Mouse (Mus musculus): ENCODE data around the gene Clhc1. TPM values are rescaled to one million over a fixed set of nuclear protein-coding genes. Genes with fewer than 3 reads are reported as not detected.
"Not testable (repeated sequence)": the region's sequence is repeated elsewhere in the genome, so short reads cannot be mapped to it uniquely, and the experiment has no call there.

Gene Clhc1
- polyA plus RNA-seq, 1 experiment, result 1.2 TPM

DNA sequence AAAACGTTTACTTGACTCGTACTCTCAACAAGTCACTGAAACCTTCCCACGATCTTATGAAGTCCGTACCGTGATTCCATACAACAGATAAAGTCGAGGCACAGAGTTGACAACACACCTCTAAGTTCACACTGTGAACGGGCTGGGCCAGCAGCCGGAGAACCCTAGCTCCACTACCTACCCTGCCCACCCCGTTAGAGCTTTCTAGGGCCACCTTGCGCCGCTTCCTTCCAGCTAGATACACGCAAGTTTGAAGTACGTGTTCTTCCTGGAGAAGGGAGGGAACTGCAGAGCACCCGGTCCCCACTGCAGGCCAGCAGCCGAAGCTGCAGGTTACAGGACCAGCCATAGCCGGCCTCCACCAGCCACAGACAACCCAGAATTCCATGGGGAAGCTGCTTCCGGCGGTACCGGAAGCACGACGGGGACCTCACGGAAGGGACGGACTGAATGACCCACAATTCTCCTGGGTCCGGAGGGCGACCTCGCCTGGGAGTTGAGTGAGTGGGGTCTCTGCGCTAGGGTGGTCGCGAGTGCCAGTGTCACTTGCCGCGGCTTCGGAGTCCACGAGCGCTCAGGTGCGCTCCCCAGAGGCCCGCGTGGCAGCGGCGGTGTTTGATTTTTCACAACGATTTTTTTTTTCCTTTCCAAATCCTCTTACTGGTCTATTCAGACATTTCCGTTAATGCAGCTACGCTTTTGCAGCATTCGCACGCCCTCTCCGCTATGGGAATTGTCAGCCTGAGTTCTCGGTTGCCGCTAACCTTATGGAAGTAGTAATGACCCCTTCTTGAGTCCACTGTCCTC, 21.6 kb upstream of the Clhc1 start, which contains the start of gene Mtif2:
TSS of gene Mtif2 (plus strand) at position 421 of the 807 bp plus-strand sequence.
- TF ChIP-seq CTCF (IDR thresholded peaks at IDR 0.05; ENCODE audit: low read depth, low read length) (no peak), POLR2A (IDR thresholded peaks at IDR 0.05; ENCODE audit: borderline replicate concordance, low read depth, low read length) (peak; percentile 21)
- Histone ChIP-seq H3K4me1 (ENCODE audit: control insufficient read depth, insufficient read depth, low read length) (peaks cover 4% of the 10 kb centered on the region; the same call in 1 of the 2 replicates), H3K4me3 (ENCODE audit: insufficient read depth, low read length) (peak within 1 kb of the TSS; percentile 67), H3K27ac (ENCODE audit: insufficient read depth, low read depth, low read length) (peak within 1 kb of the TSS; percentile 68)

DNA sequence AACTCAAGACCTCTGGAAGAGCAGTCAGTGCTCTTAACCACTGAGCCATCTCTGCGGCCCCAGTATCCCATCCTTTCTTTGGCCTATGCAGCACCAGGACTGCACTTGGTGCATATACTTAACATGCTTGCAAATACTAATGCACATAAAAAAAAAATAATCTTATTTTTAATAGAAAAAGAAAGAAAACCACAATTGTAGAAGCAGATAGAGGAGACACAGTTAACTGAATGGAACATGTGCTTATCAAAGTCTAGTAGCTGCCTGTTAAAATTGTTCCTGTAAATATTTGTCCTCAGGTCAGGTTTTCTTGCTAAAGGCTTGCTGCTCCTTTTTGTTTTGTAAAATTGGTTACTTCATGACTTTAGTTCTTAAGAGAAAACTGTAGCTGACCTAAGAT, 9.5 kb upstream of the Clhc1 start:
- Histone ChIP-seq H3K4me3 (ENCODE audit: insufficient read depth, low read length) (no peak overlapping the region), H3K4me1 (ENCODE audit: control insufficient read depth, insufficient read depth, low read length) (no peaks in the 10 kb centered on the region), H3K27ac (ENCODE audit: insufficient read depth, low read depth, low read length) (no peak overlapping the region)
- no peak for TF ChIP-seq CTCF (IDR thresholded peaks at IDR 0.05; ENCODE audit: low read depth, low read length)
- no peak for TF ChIP-seq POLR2A (IDR thresholded peaks at IDR 0.05; ENCODE audit: borderline replicate concordance, low read depth, low read length)

DNA sequence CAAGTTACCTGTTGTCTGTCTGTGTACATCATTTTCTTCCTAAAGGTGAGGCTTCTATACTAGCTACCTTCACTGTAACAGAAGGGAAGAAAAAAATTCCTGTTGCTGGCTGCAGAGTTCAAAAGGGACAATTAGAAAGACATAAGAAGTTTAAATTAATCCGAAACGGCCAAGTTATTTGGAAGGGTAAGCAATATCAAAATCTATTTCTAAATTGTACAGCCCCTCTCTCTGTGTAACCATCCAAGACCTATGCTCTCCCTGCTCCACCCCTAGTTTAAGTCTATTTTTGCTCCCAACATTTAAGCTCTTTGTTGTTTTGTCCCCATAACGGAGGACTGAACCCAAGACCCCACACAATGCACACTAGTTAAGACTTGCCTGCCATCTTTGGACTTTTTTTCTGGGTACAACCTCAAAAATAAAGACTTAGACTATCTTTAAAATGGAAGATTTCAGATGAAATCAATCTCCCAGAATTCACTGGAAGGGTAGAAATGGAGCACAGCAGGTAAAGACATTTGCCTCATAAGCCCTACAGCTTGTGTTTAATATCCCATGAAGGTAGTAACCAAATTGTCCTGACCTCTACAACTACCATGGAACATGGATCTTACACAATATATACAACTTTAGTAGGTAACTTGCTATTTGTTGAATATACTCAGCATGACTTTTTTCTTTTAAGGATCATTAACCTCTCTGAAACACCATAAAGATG, 3.4 kb upstream of the Clhc1 start:
- peaks cover 2% of the 10 kb centered on the region; the same call in 1 of the 2 replicates for H3K4me1 ChIP-seq (ENCODE audit: control insufficient read depth, insufficient read depth, low read length)
- H3K27ac ChIP-seq (ENCODE audit: insufficient read depth, low read depth, low read length), result no peak overlapping the region
- no peak for TF ChIP-seq CTCF (IDR thresholded peaks at IDR 0.05; ENCODE audit: low read depth, low read length)
- H3K4me3 ChIP-seq (ENCODE audit: insufficient read depth, low read length), result no peak overlapping the region

DNA sequence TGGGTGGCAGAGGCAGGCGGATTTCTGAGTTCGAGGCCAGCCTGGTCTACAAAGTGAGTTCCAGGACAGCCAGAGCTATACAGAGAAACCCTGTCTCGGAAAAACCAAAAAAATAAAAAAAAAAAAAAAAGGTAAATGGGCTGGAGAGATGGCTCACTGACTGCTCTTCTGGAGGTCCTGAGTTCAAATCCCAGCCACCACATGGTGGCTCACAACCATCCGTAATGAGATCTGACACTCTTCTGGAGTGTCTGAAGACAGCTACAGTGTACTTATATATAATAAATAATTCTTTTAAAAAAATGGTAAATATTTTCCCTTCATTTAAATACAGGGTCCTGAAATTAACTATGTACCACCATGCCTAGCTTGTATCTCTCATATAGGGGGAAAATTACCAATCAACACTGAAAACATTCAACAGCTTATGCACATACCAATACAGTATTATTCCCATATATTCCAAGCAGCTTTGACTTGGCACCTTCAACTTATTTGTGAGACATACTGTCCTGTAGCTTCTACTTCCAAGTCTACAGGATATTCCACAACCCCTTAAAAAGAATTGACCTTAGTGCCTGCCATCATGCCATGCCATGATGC, 2.5 kb upstream of the Clhc1 start:
- not testable (repeated sequence) for H3K4me1 ChIP-seq (ENCODE audit: control insufficient read depth, insufficient read depth, low read length); H3K27ac ChIP-seq (ENCODE audit: insufficient read depth, low read depth, low read length); H3K4me3 ChIP-seq (ENCODE audit: insufficient read depth, low read length)

DNA sequence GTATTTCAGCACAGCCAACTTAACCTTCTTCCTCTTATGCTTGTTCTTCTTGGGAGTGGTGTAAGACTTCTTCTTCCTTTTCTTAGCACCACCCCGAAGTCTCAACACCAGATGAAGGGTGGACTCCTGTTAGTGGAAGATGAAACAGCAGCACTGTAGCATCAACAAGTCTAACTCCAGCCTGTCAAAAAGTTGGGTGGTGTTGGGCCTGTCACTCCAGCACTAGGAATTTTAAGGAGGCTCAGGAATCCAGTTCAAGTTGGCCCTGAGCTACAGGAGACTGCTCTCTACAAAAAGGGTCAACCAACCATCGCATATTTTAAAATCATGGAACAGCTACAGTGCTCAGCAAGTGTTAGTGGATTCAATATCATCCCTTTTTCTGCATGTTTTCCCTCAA, 1.5 kb upstream of the Clhc1 start:
- not testable (repeated sequence) for H3K4me1 ChIP-seq (ENCODE audit: control insufficient read depth, insufficient read depth, low read length)
- peak overlapping the region; percentile 88 for H3K27ac ChIP-seq (ENCODE audit: insufficient read depth, low read depth, low read length)
- H3K4me3 ChIP-seq (ENCODE audit: insufficient read depth, low read length), result peak overlapping the region; percentile 81

DNA sequence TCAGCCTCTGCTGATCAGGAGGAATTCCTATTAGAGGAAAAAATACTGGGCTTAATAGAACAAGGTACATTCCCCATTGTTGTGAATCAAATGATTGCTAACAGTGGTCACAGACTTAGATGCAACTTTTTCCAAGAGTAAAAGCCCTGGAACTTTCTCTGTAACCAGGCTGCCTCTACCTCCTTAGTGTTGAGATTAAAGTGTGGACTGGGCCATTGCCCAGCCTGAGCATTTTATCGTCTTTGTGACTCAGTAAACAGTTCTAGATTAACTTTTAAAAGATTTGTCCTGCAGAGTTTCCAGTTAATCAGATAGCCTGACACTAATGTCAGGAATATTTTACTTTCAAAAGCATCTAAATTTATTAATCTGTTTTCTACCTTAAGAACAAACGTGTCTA, 988 bp upstream of the Clhc1 start:
- H3K27ac ChIP-seq (ENCODE audit: insufficient read depth, low read depth, low read length), result peak overlapping the region; percentile 88
- H3K4me3 ChIP-seq (ENCODE audit: insufficient read depth, low read length), result peak overlapping the region; percentile 81
- TF ChIP-seq POLR2A (IDR thresholded peaks at IDR 0.05; ENCODE audit: borderline replicate concordance, low read depth, low read length) (no peak), CTCF (IDR thresholded peaks at IDR 0.05; ENCODE audit: low read depth, low read length) (no peak)
- H3K4me1 ChIP-seq (ENCODE audit: control insufficient read depth, insufficient read depth, low read length), result peaks cover 11% of the 10 kb centered on the region

DNA sequence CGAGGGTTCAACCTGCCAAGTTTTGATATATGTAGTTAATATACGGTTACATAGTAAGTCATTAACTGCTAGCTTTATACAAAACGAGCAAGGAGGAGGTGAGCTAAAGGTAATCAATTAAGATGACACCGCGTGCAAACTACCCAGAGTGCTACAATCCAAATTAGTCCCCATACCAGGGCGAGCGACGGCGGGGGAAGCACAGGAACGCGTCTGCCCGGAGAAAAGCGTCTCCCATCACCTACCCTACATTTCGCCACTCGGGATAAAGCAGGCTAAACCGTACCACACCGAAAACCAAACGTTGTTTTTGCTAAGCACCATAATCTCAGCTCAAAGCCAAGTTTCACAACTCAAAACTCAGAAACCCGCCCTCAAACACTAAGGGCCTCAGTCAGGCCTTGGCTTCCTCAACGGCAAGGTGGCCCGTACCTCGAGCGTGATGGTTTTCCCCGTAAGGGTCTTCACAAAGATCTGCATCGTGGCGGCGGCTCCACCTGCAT, 450 bp upstream of the Clhc1 start:
- TF ChIP-seq CTCF (IDR thresholded peaks at IDR 0.05; ENCODE audit: low read depth, low read length) (no peak), POLR2A (IDR thresholded peaks at IDR 0.05; ENCODE audit: borderline replicate concordance, low read depth, low read length) (no peak)
- Histone ChIP-seq H3K27ac (ENCODE audit: insufficient read depth, low read depth, low read length) (peak overlapping the region; percentile 88), H3K4me1 (ENCODE audit: control insufficient read depth, insufficient read depth, low read length) (peaks cover 11% of the 10 kb centered on the region), H3K4me3 (ENCODE audit: insufficient read depth, low read length) (peak overlapping the region; percentile 81)

DNA sequence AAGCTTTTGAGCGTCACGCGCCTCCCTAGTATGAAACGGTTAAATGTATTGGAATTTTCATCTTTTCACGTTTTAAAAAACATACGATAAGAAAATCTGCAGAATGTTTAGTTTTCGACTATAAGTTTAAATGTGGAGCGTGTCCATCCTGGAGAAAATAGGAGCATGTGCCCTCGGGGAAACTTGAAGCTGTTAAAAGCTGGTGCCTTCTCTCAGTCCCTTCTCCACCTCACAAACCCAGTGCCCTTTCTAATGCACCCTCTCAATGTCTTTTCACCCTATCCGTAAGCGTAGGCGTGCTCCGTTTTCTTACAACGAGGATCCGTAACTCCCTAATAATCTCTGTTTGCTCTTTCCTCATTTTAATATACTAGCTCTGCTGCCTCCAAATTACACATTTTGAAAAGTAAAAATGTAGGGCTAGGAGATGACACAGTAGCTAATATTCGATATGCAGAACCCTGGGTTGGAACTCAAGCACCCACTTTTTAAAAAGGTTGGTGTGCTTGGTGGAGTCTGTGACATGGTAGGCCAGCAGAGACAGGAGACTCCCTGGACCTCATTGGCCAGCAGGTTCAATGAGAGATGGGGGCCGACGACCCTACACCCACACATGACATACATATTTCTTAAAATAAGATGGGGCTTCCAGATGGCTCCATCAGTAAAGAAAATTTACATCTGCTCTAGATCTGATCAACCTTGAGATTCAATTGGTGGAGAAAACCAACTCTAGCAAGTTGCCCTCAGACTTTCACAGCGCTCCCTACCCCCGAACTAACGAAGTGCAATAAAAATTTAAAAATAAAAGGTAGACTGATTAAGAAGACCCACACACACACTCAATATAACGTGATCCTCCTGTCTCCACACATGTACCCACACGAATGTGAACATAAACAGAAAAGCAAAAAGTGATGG, 1.0 kb downstream of the Clhc1 start:
- peaks cover 11% of the 10 kb centered on the region for H3K4me1 ChIP-seq (ENCODE audit: control insufficient read depth, insufficient read depth, low read length)
- peak overlapping the region; percentile 88 for H3K27ac ChIP-seq (ENCODE audit: insufficient read depth, low read depth, low read length)
- H3K4me3 ChIP-seq (ENCODE audit: insufficient read depth, low read length), result peak overlapping the region; percentile 81
- TF ChIP-seq POLR2A (IDR thresholded peaks at IDR 0.05; ENCODE audit: borderline replicate concordance, low read depth, low read length), result no peak
- TF ChIP-seq CTCF (IDR thresholded peaks at IDR 0.05; ENCODE audit: low read depth, low read length), result no peak

DNA sequence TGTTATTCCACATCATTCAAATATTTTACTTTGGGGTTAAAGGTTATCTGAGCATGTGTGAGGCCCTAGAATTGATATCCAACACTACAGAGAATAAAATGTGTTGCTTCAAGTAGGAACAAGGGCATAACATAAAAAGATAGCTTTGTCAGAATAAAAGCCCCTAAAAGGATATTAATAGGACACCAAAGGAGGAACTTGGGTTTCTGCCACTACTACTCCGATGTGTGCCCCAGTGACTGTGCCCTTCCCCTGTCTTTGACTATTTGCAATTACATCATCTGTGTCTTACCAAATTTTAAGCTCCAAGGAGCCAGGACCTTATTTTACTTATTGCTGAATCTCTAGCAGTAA, 1.7 kb downstream of the Clhc1 start:
- TF ChIP-seq CTCF (IDR thresholded peaks at IDR 0.05; ENCODE audit: low read depth, low read length) (no peak), POLR2A (IDR thresholded peaks at IDR 0.05; ENCODE audit: borderline replicate concordance, low read depth, low read length) (no peak)
- peak overlapping the region; percentile 88 for H3K27ac ChIP-seq (ENCODE audit: insufficient read depth, low read depth, low read length)
- peak overlapping the region; percentile 81; the same call in 1 of the 2 replicates for H3K4me3 ChIP-seq (ENCODE audit: insufficient read depth, low read length)
- H3K4me1 ChIP-seq (ENCODE audit: control insufficient read depth, insufficient read depth, low read length), result peaks cover 11% of the 10 kb centered on the region

All from bone marrow macrophage, adult 2 months (primary cell).